Mouse (Mus musculus): ENCODE measurements around the gene Lamb1. TPM values are rescaled to one million over a fixed set of nuclear protein-coding genes. Genes with fewer than 3 reads are reported as not detected.
A peak's percentile ranks its signal among the peaks of the same experiment; 100 is the strongest.

Gene Lamb1
- polyA plus RNA-seq, 1 experiment = 142 TPM

- peaks cover 17% of the 10 kb centered on the region for H3K36me3 ChIP-seq (ENCODE audit: control insufficient read depth, insufficient read depth, low read length, poor library complexity, severe bottlenecking)
Measured at GRCm38 (mm10) chr12:31321532-31321931, 56.5 kb downstream of the Lamb1 start.

GRCm38 (mm10) chr12:31323136-31323695 lies 58.2 kb downstream of the Lamb1 start:
- no peak overlapping the region for H3K9ac ChIP-seq (ENCODE audit: low read depth, poor library complexity, severe bottlenecking)
- peaks cover 23% of the 10 kb centered on the region for H3K36me3 ChIP-seq (ENCODE audit: control insufficient read depth, insufficient read depth, low read length, poor library complexity, severe bottlenecking)
- TF ChIP-seq POLR2A (IDR thresholded peaks at IDR 0.05; ENCODE audit: insufficient read depth, low read length) (no peak), CTCF (IDR thresholded peaks at IDR 0.05; ENCODE audit: low read depth, low read length) (no peak), EP300 (IDR thresholded peaks at IDR 0.05; ENCODE audit: insufficient read depth, low read depth, low read length) (no peak)
- no peak overlapping the region for H3K4me3 ChIP-seq (ENCODE audit: low read depth, low read length)
- no peaks in the 10 kb centered on the region for H3K4me1 ChIP-seq (ENCODE audit: control insufficient read depth, insufficient read depth, low read length)
- H3K9me3 ChIP-seq (replicated peaks; ENCODE audit: control insufficient read depth, insufficient read depth, low read length, poor library complexity, severe bottlenecking) = no peaks in the 10 kb centered on the region
- no peak overlapping the region for H3K27ac ChIP-seq (ENCODE audit: insufficient read depth, low read length)
- H3K27me3 ChIP-seq (ENCODE audit: control insufficient read depth, insufficient read depth, low read length, poor library complexity, severe bottlenecking) = no peaks in the 10 kb centered on the region

More at GRCm38 (mm10) chr12:31321532-31321931, 56.5 kb downstream of the Lamb1 start:
- Histone ChIP-seq H3K27ac (ENCODE audit: insufficient read depth, low read length) (no peak overlapping the region), H3K27me3 (ENCODE audit: control insufficient read depth, insufficient read depth, low read length, poor library complexity, severe bottlenecking) (no peaks in the 10 kb centered on the region), H3K9ac (ENCODE audit: low read depth, poor library complexity, severe bottlenecking) (no peak overlapping the region), H3K4me1 (ENCODE audit: control insufficient read depth, insufficient read depth, low read length) (no peaks in the 10 kb centered on the region), H3K4me3 (ENCODE audit: low read depth, low read length) (no peak overlapping the region), H3K9me3 (replicated peaks; ENCODE audit: control insufficient read depth, insufficient read depth, low read length, poor library complexity, severe bottlenecking) (no peaks in the 10 kb centered on the region)
- TF ChIP-seq POLR2A (IDR thresholded peaks at IDR 0.05; ENCODE audit: insufficient read depth, low read length) (no peak), EP300 (IDR thresholded peaks at IDR 0.05; ENCODE audit: insufficient read depth, low read depth, low read length) (no peak), CTCF (IDR thresholded peaks at IDR 0.05; ENCODE audit: low read depth, low read length) (no peak)

GRCm38 (mm10) chr12:31327139-31327538 lies 62.1 kb downstream of the Lamb1 start:
- Histone ChIP-seq H3K4me1 (ENCODE audit: control insufficient read depth, insufficient read depth, low read length) (no peaks in the 10 kb centered on the region), H3K4me3 (ENCODE audit: low read depth, low read length) (no peak overlapping the region), H3K9ac (ENCODE audit: low read depth, poor library complexity, severe bottlenecking) (no peak overlapping the region), H3K27me3 (ENCODE audit: control insufficient read depth, insufficient read depth, low read length, poor library complexity, severe bottlenecking) (no peaks in the 10 kb centered on the region; the same call in 1 of the 2 replicates), H3K9me3 (replicated peaks; ENCODE audit: control insufficient read depth, insufficient read depth, low read length, poor library complexity, severe bottlenecking) (no peaks in the 10 kb centered on the region), H3K27ac (ENCODE audit: insufficient read depth, low read length) (no peak overlapping the region), H3K36me3 (ENCODE audit: control insufficient read depth, insufficient read depth, low read length, poor library complexity, severe bottlenecking) (peaks cover 35% of the 10 kb centered on the region)
- no peak for TF ChIP-seq CTCF (IDR thresholded peaks at IDR 0.05; ENCODE audit: low read depth, low read length)
- no peak for TF ChIP-seq POLR2A (IDR thresholded peaks at IDR 0.05; ENCODE audit: insufficient read depth, low read length)

- Histone ChIP-seq H3K4me1 (ENCODE audit: control insufficient read depth, insufficient read depth, low read length) (no peaks in the 10 kb centered on the region), H3K36me3 (ENCODE audit: control insufficient read depth, insufficient read depth, low read length, poor library complexity, severe bottlenecking) (peaks cover 34% of the 10 kb centered on the region), H3K4me3 (ENCODE audit: low read depth, low read length) (no peak overlapping the region), H3K27me3 (ENCODE audit: control insufficient read depth, insufficient read depth, low read length, poor library complexity, severe bottlenecking) (no peaks in the 10 kb centered on the region; the same call in 1 of the 2 replicates), H3K27ac (ENCODE audit: insufficient read depth, low read length) (no peak overlapping the region), H3K9me3 (replicated peaks; ENCODE audit: control insufficient read depth, insufficient read depth, low read length, poor library complexity, severe bottlenecking) (no peaks in the 10 kb centered on the region), H3K9ac (ENCODE audit: low read depth, poor library complexity, severe bottlenecking) (no peak overlapping the region)
- TF ChIP-seq POLR2A (IDR thresholded peaks at IDR 0.05; ENCODE audit: insufficient read depth, low read length) (no peak), CTCF (IDR thresholded peaks at IDR 0.05; ENCODE audit: low read depth, low read length) (no peak), EP300 (IDR thresholded peaks at IDR 0.05; ENCODE audit: insufficient read depth, low read depth, low read length) (no peak)
Measured at GRCm38 (mm10) chr12:31333261-31333660, 68.2 kb downstream of the Lamb1 start.

- H3K4me3 ChIP-seq (ENCODE audit: low read depth, low read length) = peak overlapping the region; percentile 85
- TF ChIP-seq EP300 (IDR thresholded peaks at IDR 0.05; ENCODE audit: insufficient read depth, low read depth, low read length) = no peak
- no peak for TF ChIP-seq POLR2A (IDR thresholded peaks at IDR 0.05; ENCODE audit: insufficient read depth, low read length)
- no peak for TF ChIP-seq CTCF (IDR thresholded peaks at IDR 0.05; ENCODE audit: low read depth, low read length)
- H3K27ac ChIP-seq (ENCODE audit: insufficient read depth, low read length) = no peak overlapping the region
- H3K9ac ChIP-seq (ENCODE audit: low read depth, poor library complexity, severe bottlenecking) = peak overlapping the region; percentile 87
- H3K4me1 ChIP-seq (ENCODE audit: control insufficient read depth, insufficient read depth, low read length) = no peaks in the 10 kb centered on the region
- H3K9me3 ChIP-seq (replicated peaks; ENCODE audit: control insufficient read depth, insufficient read depth, low read length, poor library complexity, severe bottlenecking) = peaks cover 4% of the 10 kb centered on the region
- peaks cover 8% of the 10 kb centered on the region for H3K36me3 ChIP-seq (ENCODE audit: control insufficient read depth, insufficient read depth, low read length, poor library complexity, severe bottlenecking)
- H3K27me3 ChIP-seq (ENCODE audit: control insufficient read depth, insufficient read depth, low read length, poor library complexity, severe bottlenecking) = no peaks in the 10 kb centered on the region
Measured at GRCm38 (mm10) chr12:31350191-31350943, 85.3 kb downstream of the Lamb1 start.
